ENCODE assay signal across 10 mouse cellular contexts in the genomic region with DNA sequence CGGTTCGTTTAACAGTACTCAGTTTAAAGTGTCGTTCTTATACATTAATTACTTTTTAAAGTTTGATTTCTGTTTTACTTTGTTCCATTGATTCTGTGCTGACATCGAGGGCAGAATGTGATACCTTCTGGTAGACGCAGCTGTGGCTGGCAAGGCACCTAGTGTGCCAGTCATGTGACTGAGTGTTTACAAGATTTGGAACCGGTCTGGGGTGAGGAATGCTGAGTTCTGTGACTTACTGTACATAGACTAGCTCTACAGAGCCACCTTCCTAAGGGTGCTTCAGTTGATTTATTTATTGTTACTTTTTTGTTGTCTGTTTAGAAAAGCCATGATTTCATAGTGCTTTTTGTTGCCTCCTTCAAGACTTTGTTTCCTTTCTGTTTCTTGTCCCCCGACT. TPM values are rescaled to one million over a fixed set of nuclear protein-coding genes. Genes with fewer than 3 reads are reported as not detected.
DNase-seq lines count a peak whose midpoint lies in the region; ATAC-seq and TF ChIP-seq lines count a peak whose summit lies in the region.
"Had no signal": no experiment of that assay in that cellular context is flagged by ENCODE, and none has a peak within 500 bp of the region (broad histone marks: within the 10 kb centered on the region; RNA-seq: fewer than 3 reads in every experiment).

No protein-coding gene starts in this region.

- WGBS in intestine, embryonic 16.5 days = 67% methylated on average over 7 of the region's 7 CpGs
- WGBS in intestine, postnatal 0 days = 61% methylated on average over 7 of the region's 7 CpGs
- WGBS in midbrain, embryonic 15.5 days = 77% methylated on average over 7 of the region's 7 CpGs

- no peaks in the 10 kb centered on the region for H3K27me3 ChIP-seq in intestine, embryonic 16.5 days (replicated peaks; ENCODE audit: control insufficient read depth, insufficient read depth, low read length)
- H3K27me3 ChIP-seq in intestine, postnatal 0 days (replicated peaks; ENCODE audit: control insufficient read depth, insufficient read depth, low read length) = no peaks in the 10 kb centered on the region
- H3K27me3 ChIP-seq in midbrain, embryonic 15.5 days (replicated peaks) = no peaks in the 10 kb centered on the region
- H3K27me3 ChIP-seq: Patski; stomach, embryonic 15.5 days had no signal

- ATAC-seq in intestine, embryonic 16.5 days = 0 out of 2 replicates have a peak, but pooled peaks have one; percentile 37
- no peak for ATAC-seq in intestine, postnatal 0 days
- no peak for ATAC-seq in midbrain, embryonic 15.5 days (replicated peaks)
- ATAC-seq: hindbrain, postnatal 0 days; Patski had no signal

- H3K9ac ChIP-seq in intestine, embryonic 16.5 days (ENCODE audit: low read depth, low read length) = no peak overlapping the region
- no peak overlapping the region for H3K9ac ChIP-seq in intestine, postnatal 0 days (ENCODE audit: low read depth, low read length)
- no peak overlapping the region for H3K9ac ChIP-seq in midbrain, embryonic 15.5 days
- H3K9ac ChIP-seq: stomach, embryonic 15.5 days had no signal

- no peak for TF ChIP-seq CTCF in intestine, postnatal 0 days (IDR thresholded peaks at IDR 0.05; ENCODE audit: low read depth)
- no peak for TF ChIP-seq CTCF in bone marrow macrophage, adult 2 months (IDR thresholded peaks at IDR 0.05; ENCODE audit: low read depth, low read length)
- TF ChIP-seq CTCF in cortical plate, adult 2 months (IDR thresholded peaks at IDR 0.05; ENCODE audit: extremely low read depth, insufficient read depth, low read length) = no peak

- H3K27ac ChIP-seq in intestine, embryonic 16.5 days (ENCODE audit: low read length) = no peak overlapping the region
- H3K27ac ChIP-seq in intestine, postnatal 0 days (ENCODE audit: low read depth, low read length) = no peak overlapping the region
- H3K27ac ChIP-seq in bone marrow macrophage, adult 2 months (ENCODE audit: insufficient read depth, low read depth, low read length) = no peak overlapping the region
- no peak overlapping the region for H3K27ac ChIP-seq in cortical plate, adult 2 months (ENCODE audit: insufficient read depth, low read length)
- H3K27ac ChIP-seq in midbrain, embryonic 15.5 days = no peak overlapping the region
- H3K27ac ChIP-seq: stomach, embryonic 15.5 days had no signal

- no peak overlapping the region for H3K4me3 ChIP-seq in intestine, embryonic 16.5 days (ENCODE audit: low read length)
- H3K4me3 ChIP-seq in intestine, postnatal 0 days (ENCODE audit: low read depth, low read length) = no peak overlapping the region
- H3K4me3 ChIP-seq in bone marrow macrophage, adult 2 months (ENCODE audit: insufficient read depth, low read length) = 0 out of 2 replicates have a peak overlapping the region, but pooled peaks have one; percentile 27
- peak overlapping the region; percentile 25 for H3K4me3 ChIP-seq in cortical plate, adult 2 months (ENCODE audit: insufficient read depth, low read length)
- H3K4me3 ChIP-seq in midbrain, embryonic 15.5 days = no peak overlapping the region
- H3K4me3 ChIP-seq: stomach, embryonic 15.5 days had no signal

- H3K36me3 ChIP-seq in intestine, embryonic 16.5 days (ENCODE audit: control insufficient read depth, insufficient read depth, low read length) = peaks cover 18% of the 10 kb centered on the region; the same call in 1 of the 2 replicates
- peaks cover 53% of the 10 kb centered on the region for H3K36me3 ChIP-seq in intestine, postnatal 0 days (ENCODE audit: control insufficient read depth, insufficient read depth)
- no peaks in the 10 kb centered on the region; the same call in 1 of the 2 replicates for H3K36me3 ChIP-seq in midbrain, embryonic 15.5 days (replicated peaks)

- DNase-seq in thymus, adult 18-20 months = peak; percentile 49 to 68
- no peak for DNase-seq in testis, postnatal 10 days (ENCODE audit: low spot score)

- H3K4me2 ChIP-seq in intestine, embryonic 16.5 days (ENCODE audit: low read depth, low read length) = no peak overlapping the region
- no peak overlapping the region for H3K4me2 ChIP-seq in intestine, postnatal 0 days (replicated peaks; ENCODE audit: low read depth)
- H3K4me2 ChIP-seq in midbrain, embryonic 15.5 days = no peak overlapping the region
- H3K4me2 ChIP-seq: stomach, embryonic 15.5 days had no signal

- 0 out of 2 replicates have a peak, but pooled peaks cover 2% of the 10 kb centered on the region for H3K4me1 ChIP-seq in intestine, embryonic 16.5 days (ENCODE audit: control insufficient read depth, insufficient read depth, low read length)
- H3K4me1 ChIP-seq in intestine, postnatal 0 days (replicated peaks; ENCODE audit: control insufficient read depth, insufficient read depth, low read length) = no peaks in the 10 kb centered on the region
- peaks cover 4% of the 10 kb centered on the region; the same call in 1 of the 2 replicates for H3K4me1 ChIP-seq in bone marrow macrophage, adult 2 months (ENCODE audit: control insufficient read depth, insufficient read depth, low read length)
- peaks cover 3% of the 10 kb centered on the region; the same call in 1 of the 2 replicates for H3K4me1 ChIP-seq in cortical plate, adult 2 months (ENCODE audit: control insufficient read depth, insufficient read depth, low read length)
- peaks cover 8% of the 10 kb centered on the region; the same call in 1 of the 2 replicates for H3K4me1 ChIP-seq in midbrain, embryonic 15.5 days

- TF ChIP-seq POLR2A in bone marrow macrophage, adult 2 months (IDR thresholded peaks at IDR 0.05; ENCODE audit: borderline replicate concordance, low read depth, low read length) = no peak
- no peak for TF ChIP-seq POLR2A in cortical plate, adult 2 months (IDR thresholded peaks at IDR 0.05; ENCODE audit: extremely low read depth, insufficient read depth, low read length)

- H3K9me3 ChIP-seq in intestine, embryonic 16.5 days (ENCODE audit: control insufficient read depth, low read length) = no peaks in the 10 kb centered on the region
- no peaks in the 10 kb centered on the region for H3K9me3 ChIP-seq in intestine, postnatal 0 days (ENCODE audit: control insufficient read depth)
- no peaks in the 10 kb centered on the region for H3K9me3 ChIP-seq in midbrain, embryonic 15.5 days
- H3K9me3 ChIP-seq: stomach, embryonic 15.5 days had no signal

RNA-seq across cellular contexts. Expression of gene Hebp2, which starts 18.1 kb away (rescaled TPM):
- 5.9 and 7.0 TPM in 2 replicates for polyA plus RNA-seq in intestine, embryonic 16.5 days (2015; fragmentation: Nextera tagmentation; extraction: Ambion mirVana)
- 3.6 and 4.0 TPM in 2 replicates for polyA plus RNA-seq in intestine, postnatal 0 days (2015; fragmentation: Nextera tagmentation; extraction: Ambion mirVana)
- polyA plus RNA-seq in bone marrow macrophage, adult 2 months (2012; ENCODE audit: insufficient read depth, insufficient read length, missing spikeins) = 0.44 TPM in 1 of 2 replicates, not detected in the other
- polyA plus RNA-seq in cortical plate, adult 2 months (2012; rRNA removed) = 2.8 and 3.4 TPM in 2 replicates
- 8.3 and 9.1 TPM in 2 replicates for polyA plus RNA-seq in midbrain, embryonic 15.5 days (2015; fragmentation: Nextera tagmentation; extraction: Ambion mirVana)

Comparison
In these comparisons a context has a peak if more than half of its experiments do, and no peak if none do; other contexts are left out.
1. H3K4me3 ChIP-seq: peak in bone marrow macrophage, adult 2 months (single experiment) and cortical plate, adult 2 months (single experiment); none in intestine, embryonic 16.5 days (single experiment), intestine, postnatal 0 days (single experiment) and midbrain, embryonic 15.5 days (single experiment).